Mouse (Mus musculus): ENCODE results near the gene Iqcg.

DNA sequence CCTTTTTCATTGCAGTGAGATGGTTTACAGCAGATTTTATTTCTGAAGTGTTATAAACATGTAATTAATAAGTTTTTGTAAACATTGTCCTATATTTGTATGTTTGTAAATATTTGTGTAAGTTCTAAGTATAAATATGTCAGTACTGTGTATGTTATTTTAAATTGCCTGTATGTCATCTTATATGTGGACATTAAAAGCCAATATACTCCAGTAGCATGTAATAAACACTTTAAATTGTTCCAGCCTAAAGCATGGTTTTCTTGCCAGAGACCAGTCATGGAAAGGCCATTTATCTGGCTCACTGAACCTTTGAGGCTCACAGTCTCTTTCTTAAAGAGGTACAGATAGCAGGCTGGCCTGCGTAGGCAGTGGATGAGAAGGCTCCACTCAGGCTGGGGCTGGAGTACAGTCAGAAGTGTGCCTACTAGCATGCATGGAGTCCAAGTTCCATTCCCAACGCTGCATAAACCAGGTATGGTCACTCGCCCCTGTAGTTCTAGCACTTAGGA is 40.6 kb downstream of the Iqcg start:
- no peak for TF ChIP-seq CTCF (conservative IDR thresholded peaks at IDR 0.05; ENCODE audit: low read length)
- TF ChIP-seq NANOG (IDR thresholded peaks at IDR 0.05; ENCODE audit: borderline replicate concordance, low read length), result no peak
